Mouse (Mus musculus) embryonic facial prominence, embryonic 10.5 days (tissue): ENCODE measurements around the gene Gm5728. TPM values are rescaled to one million over a fixed set of nuclear protein-coding genes. Genes with fewer than 3 reads are reported as not detected.
"Not testable (repeated sequence)": the region's sequence is repeated elsewhere in the genome, so short reads cannot be mapped to it uniquely, and the experiment has no call there.

ENCODE experiments used
- DNase-seq: peaks from one replicate; pipeline ENCODE4 v3.0.0-alpha.2; 2017; ENCODE audit warnings: low spot score
- H3K27ac ChIP-seq: fragments of 300-500 bp; sonication (generic); replicated peaks from 2 replicates; pipeline ENCODE4 v1.5.1; 2016; ENCODE audit warnings: mild to moderate bottlenecking
- H3K27me3 ChIP-seq: fragments of 300-500 bp; sonication (generic); replicated peaks from 2 replicates; pipeline ENCODE4 v1.6.1; 2016; ENCODE audit warnings: low read depth, mild to moderate bottlenecking; ENCODE audit not compliant: poor library complexity, severe bottlenecking
- H3K36me3 ChIP-seq: fragments of 300-500 bp; sonication (generic); replicated peaks from 2 replicates; pipeline ENCODE4 v1.6.1; 2016; ENCODE audit warnings: mild to moderate bottlenecking, moderate library complexity
- H3K4me1 ChIP-seq: fragments of 300-500 bp; sonication (generic); 2 replicates; pipeline ENCODE4 v1.6.1; 2016
- H3K4me3 ChIP-seq: fragments of 300-500 bp; sonication (generic); 2 replicates; pipeline ENCODE4 v1.5.1; 2016; ENCODE audit warnings: mild to moderate bottlenecking, moderate library complexity
- H3K9me3 ChIP-seq: fragments of 300-500 bp; sonication (generic); 2 replicates; pipeline ENCODE4 v1.6.1; 2016; ENCODE audit warnings: mild to moderate bottlenecking
- WGBS: fragments of 180-500 bp; shearing (Covaris S2); methylation state at CpG from one replicate; pipeline ENCODE4 v1.1.7; 2016; 5-methylcytosine and 5-hydroxymethylcytosine counted together
- polyA plus RNA-seq: library from polyadenylated mRNA; unstranded; fragments of >200 nt; fragmentation: Nextera tagmentation; extraction: Ambion mirVana; gene quantifications from 2 replicates; pipeline ENCODE4 v1.2.1, GENCODE M21; 2016

Gm5728 gene
- not detected in 2 replicates for polyA plus RNA-seq

DNA sequence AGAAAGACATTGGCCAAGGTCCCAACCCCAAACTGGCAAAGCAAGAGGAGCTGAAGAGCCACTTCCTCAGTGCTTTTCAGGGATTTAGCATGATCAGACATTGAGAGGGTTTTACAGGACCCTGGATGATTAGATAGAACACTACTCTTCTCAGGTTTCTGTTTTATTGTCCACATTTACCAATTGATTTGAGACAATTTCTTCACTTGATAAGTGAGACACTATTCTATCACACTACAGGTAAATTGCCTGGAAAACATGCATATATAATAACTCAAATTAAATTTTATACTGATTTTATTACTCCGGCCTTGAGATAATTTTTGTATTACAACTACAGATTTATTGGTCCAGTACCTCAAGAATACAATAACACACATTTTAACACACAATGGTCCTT lies at the start of gene Gm5728:
Gene Gm5728 (minus strand): TSS at position 101 of the 400 bp plus-strand sequence.
- not testable (repeated sequence) for DNase-seq, H3K27me3 ChIP-seq, H3K4me3 ChIP-seq, H3K4me1 ChIP-seq, H3K9me3 ChIP-seq, H3K36me3 ChIP-seq, H3K27ac ChIP-seq
- no CpG with 5 or more reads among the region's 1 CpGs for WGBS

DNA sequence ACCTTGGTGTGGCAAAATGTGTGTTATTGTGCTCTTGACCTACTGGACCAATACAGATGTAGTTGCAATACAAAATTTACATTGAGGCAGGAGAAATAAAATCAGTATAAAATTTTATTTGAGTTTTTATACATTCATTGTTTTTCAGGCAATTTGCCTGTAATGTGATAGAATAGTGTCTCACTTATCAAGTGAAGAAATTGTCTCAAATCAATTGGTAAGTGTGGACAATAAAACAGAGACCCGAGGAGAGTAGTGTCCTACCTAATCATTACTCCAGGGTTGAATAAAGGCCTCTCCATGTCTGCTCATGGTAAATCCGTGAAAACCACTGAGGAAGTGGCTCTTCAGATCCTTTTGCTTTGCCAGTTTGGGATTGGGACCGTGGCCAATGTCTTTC lies 42.4 kb upstream of the Gm5728 start, which contains the start of gene Vmn1r100:
Gene Vmn1r100 (plus strand): TSS at position 301 of the 400 bp plus-strand sequence.
- not testable (repeated sequence) for H3K9me3 ChIP-seq, H3K27ac ChIP-seq, H3K4me3 ChIP-seq, H3K27me3 ChIP-seq, H3K36me3 ChIP-seq, DNase-seq, H3K4me1 ChIP-seq
- no CpG with 5 or more reads among the region's 3 CpGs for WGBS

DNA sequence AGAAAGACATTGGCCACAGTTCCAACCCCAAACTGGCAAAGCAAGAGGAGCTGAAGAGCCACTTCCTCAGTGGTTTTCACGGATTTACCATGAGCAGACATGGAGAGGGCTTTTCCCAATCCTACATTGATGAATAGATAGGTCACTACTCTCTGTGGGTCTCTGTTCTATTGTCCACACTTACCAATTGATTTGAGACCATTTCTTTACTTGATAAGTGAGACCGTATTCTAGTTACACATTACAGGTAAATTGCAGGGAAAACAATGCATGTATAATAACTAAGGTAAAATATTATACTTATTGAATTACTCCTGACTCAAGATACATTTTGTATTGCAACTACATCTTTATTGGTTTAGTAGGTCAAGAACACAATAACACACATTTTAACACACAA lies 41.2 kb downstream of the Gm5728 start, which contains the start of gene Gm4133:
Gene Gm4133 (minus strand): TSS at position 101 of the 400 bp plus-strand sequence.
- no CpG with 5 or more reads among the region's 2 CpGs for WGBS
- H3K4me1 ChIP-seq, H3K27ac ChIP-seq, H3K27me3 ChIP-seq, H3K36me3 ChIP-seq, H3K9me3 ChIP-seq, H3K4me3 ChIP-seq, DNase-seq: not testable (repeated sequence)

Other genes with a start within 250 kb of the Gm5728 start
- gene Vmn1r93, start 236.3 kb downstream of the Gm5728 start, polyA plus RNA-seq = not detected in 2 replicates
- not detected in 2 replicates for gene Vmn1r94, start 207.0 kb downstream of the Gm5728 start, polyA plus RNA-seq
- gene Vmn1r95, start 181.7 kb downstream of the Gm5728 start, polyA plus RNA-seq = not detected in 2 replicates
- not detected in 2 replicates for gene Gm6164, start 169.8 kb downstream of the Gm5728 start, polyA plus RNA-seq
- not detected in 2 replicates for gene Gm4498, start 141.6 kb downstream of the Gm5728 start, polyA plus RNA-seq
- gene Gm5890, start 112.6 kb downstream of the Gm5728 start, polyA plus RNA-seq = not detected in 2 replicates
- gene Gm4133, start 41.3 kb downstream of the Gm5728 start, polyA plus RNA-seq = not detected in 2 replicates
- gene Vmn1r100, start 42.5 kb upstream of the Gm5728 start, polyA plus RNA-seq = not detected in 2 replicates
- gene Vmn1r101, start 67.2 kb upstream of the Gm5728 start, polyA plus RNA-seq = not detected in 2 replicates
- gene Gm10670, start 99.5 kb upstream of the Gm5728 start, polyA plus RNA-seq = not detected in 2 replicates
- not detected in 2 replicates for gene Vmn1r103, start 135.1 kb upstream of the Gm5728 start, polyA plus RNA-seq
- not detected in 2 replicates for gene Vmn1r104, start 158.4 kb upstream of the Gm5728 start, polyA plus RNA-seq
- gene Gm5726, start 170.3 kb upstream of the Gm5728 start, polyA plus RNA-seq = not detected in 2 replicates
- gene Gm4141, start 200.8 kb upstream of the Gm5728 start, polyA plus RNA-seq = not detected in 2 replicates
- not detected in 2 replicates for gene Gm4513, start 223.6 kb upstream of the Gm5728 start, polyA plus RNA-seq